Mouse (Mus musculus) E14TG2a.4 (cell line): ENCODE measurements at regions not wholly inside any gene's neighbourhood (a gene's known extent, or its start where the extent isn't known, plus 50 kb on each side); places are given as distances from the start of the nearest gene placed in this dataset.

Experiments
- CTCF ChIP-seq: conservative IDR thresholded peaks from 2 replicates; pipeline ENCODE4 v1.5.1; 2014; ENCODE audit warnings: low read length
- POU5F1 ChIP-seq: IDR thresholded peaks from 2 replicates; pipeline ENCODE4 v1.6.1; 2014; ENCODE audit warnings: low read length, borderline replicate concordance

- no peak for TF ChIP-seq CTCF
- no peak for TF ChIP-seq POU5F1
Observed at GRCm38 (mm10) chr5:41117658-41118057, 590.3 kb downstream of the Rab28 start.
